Mouse (Mus musculus) testis, adult 2 months (tissue): ENCODE results near the gene Ccdc171. TPM values are rescaled to one million over a fixed set of nuclear protein-coding genes. Genes with fewer than 3 reads are reported as not detected.

ENCODE experiments used
- H3K27ac ChIP-seq: fragments of 200-500 bp; 2 replicates; pipeline ENCODE4 v1.5.1; 2012; ENCODE audit warnings: low read depth, low read length; ENCODE audit not compliant: control insufficient read depth, insufficient read depth
- H3K27me3 ChIP-seq: fragments of 200-500 bp; 2 replicates; pipeline ENCODE4 v1.6.1; 2012; ENCODE audit warnings: mild to moderate bottlenecking, low read length, moderate library complexity; ENCODE audit not compliant: control insufficient read depth, insufficient read depth
- H3K36me3 ChIP-seq: fragments of 200-500 bp; 2 replicates; pipeline ENCODE4 v1.6.1; 2012; ENCODE audit warnings: mild to moderate bottlenecking, low read length; ENCODE audit not compliant: control insufficient read depth, insufficient read depth
- H3K4me1 ChIP-seq: fragments of 200-500 bp; 2 replicates; pipeline ENCODE4 v1.6.1; 2012; ENCODE audit warnings: low read length; ENCODE audit not compliant: control insufficient read depth, insufficient read depth
- H3K4me3 ChIP-seq: fragments of 200-500 bp; 2 replicates; pipeline ENCODE4 v1.5.1; 2012; ENCODE audit warnings: low read depth, mild to moderate bottlenecking, low read length, moderate library complexity, mixed read lengths; ENCODE audit not compliant: control insufficient read depth
- CTCF ChIP-seq: fragments of 200-500 bp; IDR thresholded peaks from 2 replicates; pipeline ENCODE4 v1.5.1; 2012; ENCODE audit warnings: low read depth, mild to moderate bottlenecking, inconsistent platforms, low read length, moderate library complexity; ENCODE audit not compliant: control insufficient read depth, insufficient read depth, insufficient replicate concordance
- POLR2A ChIP-seq: fragments of 200-500 bp; IDR thresholded peaks from 2 replicates; pipeline ENCODE4 v1.6.1; 2012; ENCODE audit warnings: low read depth, mild to moderate bottlenecking, inconsistent platforms, low read length, moderate library complexity; ENCODE audit not compliant: control insufficient read depth
- polyA plus RNA-seq: library from polyadenylated mRNA; depleted of rRNA; stranded (reverse); fragments of >200 nt; gene quantifications from 2 replicates; pipeline ENCODE4 v1.2.3, GENCODE M21; 2012

Gene Ccdc171
- polyA plus RNA-seq, 1 experiment = 17.0 TPM

DNA sequence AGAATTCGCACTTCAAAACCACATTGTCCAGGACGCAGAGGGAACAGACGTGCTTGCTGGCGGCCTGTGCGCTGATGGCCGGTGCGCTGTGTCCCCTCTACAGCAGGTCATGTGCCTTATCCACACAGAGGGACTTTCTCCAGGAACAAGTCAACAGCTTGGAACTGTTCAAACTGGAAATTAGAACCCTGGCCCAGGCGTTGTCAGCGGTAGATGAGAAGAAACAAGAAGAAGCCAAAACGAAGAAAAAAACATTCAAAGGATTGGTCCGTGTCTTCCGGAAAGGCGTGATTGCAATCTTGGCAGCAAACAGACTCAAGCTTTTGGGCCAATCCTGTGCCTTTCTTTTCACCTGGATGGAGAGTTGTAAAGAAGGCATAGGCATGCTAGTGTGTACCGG, 155.7 kb downstream of the Ccdc171 start:
- Histone ChIP-seq H3K27me3 (no peaks in the 10 kb centered on the region), H3K4me1 (no peaks in the 10 kb centered on the region), H3K4me3 (no peak overlapping the region), H3K36me3 (no peaks in the 10 kb centered on the region; the same call in 1 of the 2 replicates), H3K27ac (no peak overlapping the region)
- TF ChIP-seq POLR2A = no peak
- no peak for TF ChIP-seq CTCF

GRCm38 (mm10) chr4:83682866-83683265, 157.5 kb downstream of the Ccdc171 start:
- Histone ChIP-seq H3K27me3 (no peaks in the 10 kb centered on the region), H3K4me1 (no peaks in the 10 kb centered on the region), H3K36me3 (no peaks in the 10 kb centered on the region; the same call in 1 of the 2 replicates), H3K27ac (no peak overlapping the region), H3K4me3 (no peak overlapping the region)
- TF ChIP-seq CTCF (no peak), POLR2A (no peak)

GRCm38 (mm10) chr4:83700190-83700589, 174.8 kb downstream of the Ccdc171 start:
- Histone ChIP-seq H3K36me3 (no peaks in the 10 kb centered on the region), H3K27ac (no peak overlapping the region), H3K4me3 (no peak overlapping the region), H3K4me1 (no peaks in the 10 kb centered on the region), H3K27me3 (no peaks in the 10 kb centered on the region)
- no peak for TF ChIP-seq POLR2A
- no peak for TF ChIP-seq CTCF

DNA sequence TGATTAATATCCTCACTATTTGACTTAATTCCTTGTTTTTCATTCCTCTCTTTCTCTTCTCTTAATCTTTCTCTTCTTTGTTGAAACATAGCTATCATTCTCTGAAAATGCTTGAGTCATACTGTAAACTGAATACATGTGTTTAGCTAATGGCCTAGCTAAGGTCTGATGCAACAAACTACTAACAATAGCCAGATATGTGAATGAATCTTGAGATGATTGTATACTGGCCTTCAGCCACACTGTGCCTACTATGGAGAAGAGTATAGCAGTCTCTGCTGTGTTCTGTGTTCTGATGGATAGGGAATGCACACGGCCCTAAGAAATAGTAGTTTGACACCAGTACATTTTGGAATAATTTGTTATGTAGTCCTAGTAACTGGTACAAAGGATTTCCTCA, 191.7 kb downstream of the Ccdc171 start:
- H3K36me3 ChIP-seq = no peaks in the 10 kb centered on the region
- no peak overlapping the region for H3K27ac ChIP-seq
- H3K27me3 ChIP-seq = no peaks in the 10 kb centered on the region
- TF ChIP-seq CTCF = no peak
- TF ChIP-seq POLR2A = no peak
- H3K4me1 ChIP-seq = no peaks in the 10 kb centered on the region
- no peak overlapping the region for H3K4me3 ChIP-seq

DNA sequence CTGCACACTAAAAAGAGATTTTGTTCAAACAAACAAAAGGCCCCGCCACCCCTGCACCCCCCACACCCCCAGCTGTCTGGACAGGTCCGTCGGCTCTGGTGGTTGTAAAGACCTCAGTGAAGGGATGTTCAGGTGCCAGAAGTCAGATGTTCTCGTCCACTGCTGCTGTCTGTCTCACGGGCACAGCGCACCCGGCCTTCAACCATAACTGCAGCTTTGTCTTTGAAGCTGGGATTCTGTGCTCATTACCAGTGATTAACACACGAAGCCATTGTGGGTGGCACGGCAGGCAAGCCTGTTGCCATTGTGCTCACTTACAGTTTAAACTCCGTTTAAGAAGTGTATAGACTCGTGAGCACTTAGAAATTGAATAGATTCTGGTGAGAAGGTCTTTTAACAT, 194.5 kb downstream of the Ccdc171 start:
- Histone ChIP-seq H3K27me3 (no peaks in the 10 kb centered on the region), H3K4me1 (no peaks in the 10 kb centered on the region), H3K4me3 (no peak overlapping the region), H3K36me3 (no peaks in the 10 kb centered on the region), H3K27ac (no peak overlapping the region)
- TF ChIP-seq CTCF (no peak), POLR2A (no peak)

DNA sequence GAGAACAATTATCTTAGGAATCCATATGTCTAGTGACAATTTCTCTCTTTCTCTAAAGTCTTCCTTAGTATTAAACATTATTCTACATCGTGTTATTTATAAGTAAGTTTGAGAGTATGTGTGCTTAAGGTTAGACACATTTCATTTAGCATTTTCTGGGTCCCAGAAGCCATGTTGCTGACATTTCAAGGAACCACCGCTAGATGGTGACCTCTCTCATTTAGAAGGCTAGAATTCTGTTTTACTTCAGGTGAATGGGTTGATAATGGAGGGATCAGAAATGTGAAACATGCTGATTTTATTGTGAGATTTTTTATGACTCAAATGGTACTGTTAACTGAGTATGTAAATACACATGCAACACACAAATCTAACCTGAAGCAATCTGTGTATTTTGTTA, 199.8 kb downstream of the Ccdc171 start:
- Histone ChIP-seq H3K27me3 (no peaks in the 10 kb centered on the region), H3K4me1 (no peaks in the 10 kb centered on the region), H3K36me3 (no peaks in the 10 kb centered on the region), H3K27ac (no peak overlapping the region), H3K4me3 (no peak overlapping the region)
- no peak for TF ChIP-seq POLR2A
- TF ChIP-seq CTCF = no peak

- TF ChIP-seq CTCF = no peak
- no peaks in the 10 kb centered on the region for H3K27me3 ChIP-seq
- no peak overlapping the region for H3K27ac ChIP-seq
- no peak overlapping the region for H3K4me3 ChIP-seq
- H3K36me3 ChIP-seq = no peaks in the 10 kb centered on the region
- H3K4me1 ChIP-seq = no peaks in the 10 kb centered on the region
These were observed 214.0 kb downstream of the Ccdc171 start for GRCm38 (mm10) chr4:83739137-83739890.
